Mouse (Mus musculus) stomach, postnatal 0 days (tissue): ENCODE data around the gene Gm43951.

Experiments
- CTCF ChIP-seq: IDR thresholded peaks from 2 replicates; pipeline ENCODE4 v1.5.1; 2016; ENCODE audit warnings: antibody characterized with exemption, low read depth, mild to moderate bottlenecking, moderate library complexity
- EP300 ChIP-seq: optimal IDR thresholded peaks from 2 replicates; pipeline ENCODE3; 2016; ENCODE audit warnings: antibody characterized with exemption

GRCm38 (mm10) chr11:72175966-72176365 is 30.7 kb downstream of the Gm43951 start:
- TF ChIP-seq EP300 (no peak), CTCF (no peak)
